Mouse (Mus musculus): ENCODE measurements around the gene Fam69a.

DNA sequence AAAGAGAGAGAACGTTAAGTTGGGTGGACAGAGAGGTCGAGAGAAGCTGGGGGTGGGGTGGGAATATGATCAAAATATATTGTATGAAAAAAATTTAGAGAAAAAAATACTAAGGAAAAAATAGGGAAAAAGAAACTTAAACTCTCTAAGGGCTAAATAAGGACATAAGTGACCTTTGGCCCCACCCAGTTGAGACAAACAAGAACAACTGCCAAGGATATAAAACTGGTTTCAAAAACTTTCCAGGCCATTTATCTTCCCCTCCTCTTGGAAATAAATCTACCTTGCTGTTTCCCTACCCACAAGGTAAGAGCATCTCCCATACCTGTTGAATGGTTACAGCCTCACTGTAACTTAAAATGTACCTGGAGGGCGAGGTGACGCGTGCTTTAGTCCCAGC lies 2.9 kb downstream of the Fam69a start:
- TF ChIP-seq CTCF (conservative IDR thresholded peaks at IDR 0.05; ENCODE audit: insufficient read depth, insufficient read length, low read depth, low read length) (no peak), POLR2A (IDR thresholded peaks at IDR 0.05; ENCODE audit: low read depth, low read length) (no peak)

Data from kidney, adult 2 months (tissue).